Mouse (Mus musculus) CD4-positive, CD25-positive, alpha-beta regulatory T cell, adult 2 months (primary cell): ENCODE results near the gene Dnaja2.

Experiments used
- DNase-seq: peaks from one replicate; pipeline ENCODE4 v3.0.0-alpha.2; 2012; ENCODE audit warnings: low read depth, low spot score

Dnaja2 gene

DNA sequence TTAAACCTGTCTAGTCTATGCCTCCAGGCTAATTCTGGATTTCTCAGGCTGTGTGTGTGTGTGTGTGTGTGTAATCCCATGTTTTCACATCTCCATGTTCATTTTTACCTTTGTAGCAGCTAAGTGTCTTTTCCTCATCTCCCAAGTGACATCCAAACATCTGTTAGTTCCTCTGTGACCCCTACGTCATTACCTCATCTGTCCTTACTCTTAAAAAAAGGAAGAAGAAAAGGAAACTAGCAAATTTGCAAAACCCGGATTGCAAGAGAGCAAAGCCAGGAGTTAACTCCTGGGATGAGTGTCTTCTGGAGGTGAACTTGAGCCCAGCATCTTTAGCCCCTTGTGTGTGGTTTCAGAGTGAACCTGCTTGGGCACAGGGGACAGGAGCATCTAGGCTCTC is 52.8 kb downstream of the Dnaja2 start:
- no peak for DNase-seq

DNA sequence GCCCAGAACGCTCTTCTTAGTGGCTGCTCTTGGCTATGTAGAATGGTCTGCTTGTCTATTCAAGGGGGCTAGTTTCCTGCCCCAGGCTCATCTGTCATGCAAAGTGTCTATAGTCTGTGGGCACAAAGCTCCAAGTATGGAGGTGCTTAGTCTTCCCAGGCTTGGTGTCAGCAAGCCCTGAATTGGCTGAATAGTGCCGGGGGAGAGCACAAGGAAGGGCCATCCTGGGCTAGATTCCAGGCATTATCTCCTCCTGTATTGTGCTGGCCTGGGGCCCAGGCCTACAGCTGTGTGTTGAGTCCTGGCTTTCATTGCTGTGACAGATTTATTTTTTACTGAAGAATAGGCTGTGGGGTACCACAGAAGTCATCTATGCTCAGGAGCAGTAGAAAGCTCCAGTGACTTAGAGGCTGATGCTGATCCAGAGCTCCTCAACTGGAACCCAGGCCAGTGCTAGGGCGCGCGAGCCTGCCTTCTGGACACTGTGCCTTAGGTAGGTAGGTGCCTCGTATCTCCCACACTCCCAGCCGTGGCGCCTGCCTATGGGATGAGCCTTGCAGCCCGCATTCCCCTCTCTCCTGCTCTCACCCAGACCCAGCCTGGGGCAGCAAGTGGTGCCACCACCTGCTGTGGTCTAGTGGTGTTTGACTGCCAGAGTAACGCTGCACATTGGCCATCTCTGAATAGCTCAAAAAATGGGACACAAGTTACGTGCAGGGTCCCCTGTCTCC is 54.0 kb downstream of the Dnaja2 start:
- no peak for DNase-seq

GRCm38 (mm10) chr8:85500460-85500859 is 54.7 kb downstream of the Dnaja2 start:
- DNase-seq: no peak

- no peak for DNase-seq
These were observed 56.6 kb downstream of the Dnaja2 start for GRCm38 (mm10) chr8:85498577-85498976.

- no peak for DNase-seq
These were observed 58.4 kb downstream of the Dnaja2 start for GRCm38 (mm10) chr8:85496778-85497177.

DNA sequence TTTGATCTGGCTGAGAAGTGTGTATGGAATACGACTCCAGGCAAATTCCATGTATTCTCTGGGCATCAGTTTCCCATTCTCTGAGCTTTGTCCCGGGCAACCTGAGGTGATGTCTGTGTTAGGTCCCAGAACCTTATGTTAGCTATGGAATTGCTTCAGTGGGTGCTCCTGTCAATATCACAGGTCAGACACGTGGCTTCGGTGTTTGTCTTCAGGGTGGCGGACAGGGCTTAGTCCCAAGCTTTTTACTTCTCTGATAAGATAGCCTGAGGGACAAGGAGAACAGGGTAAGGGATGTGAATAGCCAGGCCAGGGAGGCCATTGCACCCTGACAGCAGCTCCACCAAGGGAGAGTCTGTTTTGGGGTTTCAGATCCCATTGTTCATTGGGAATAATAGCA is 59.0 kb downstream of the Dnaja2 start:
- DNase-seq: no peak

- peak; percentile 41 for DNase-seq
These were observed 61.9 kb downstream of the Dnaja2 start for GRCm38 (mm10) chr8:85492940-85493931.

- DNase-seq: peak; percentile 89
These were observed 62.8 kb downstream of the Dnaja2 start, which contains the start of gene Gpt2 for GRCm38 (mm10) chr8:85492125-85492875. Gene Gpt2 (plus strand): TSS chr8:85492576.

GRCm38 (mm10) chr8:85489546-85489945 is 65.6 kb downstream of the Dnaja2 start:
- peak; percentile 8 for DNase-seq

DNA sequence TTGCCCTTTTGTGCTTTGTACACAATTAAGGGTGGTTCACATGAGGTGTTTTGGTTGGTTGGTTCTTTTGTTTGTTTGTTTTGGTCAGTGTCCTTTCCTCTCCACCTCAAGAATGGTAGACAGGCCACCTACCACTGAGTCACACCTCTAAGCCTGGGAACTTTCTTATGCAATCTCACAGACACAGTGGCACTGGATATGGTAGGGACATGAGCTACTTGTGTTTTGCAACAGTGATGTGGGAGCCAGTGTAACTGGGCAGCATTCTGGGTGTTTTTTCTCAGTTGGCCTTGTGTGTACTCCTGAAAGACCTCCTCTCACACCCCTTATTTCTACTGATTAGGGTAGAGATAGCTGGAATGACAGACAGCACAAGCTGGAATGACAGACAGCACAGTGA is 66.5 kb downstream of the Dnaja2 start:
- no peak for DNase-seq

GRCm38 (mm10) chr8:85487906-85488620 is 67.1 kb downstream of the Dnaja2 start:
- no peak for DNase-seq
